Mouse (Mus musculus) bone marrow macrophage, adult 2 months (primary cell): ENCODE data around the gene Hadhb. TPM values are rescaled to one million over a fixed set of nuclear protein-coding genes. Genes with fewer than 3 reads are reported as not detected.

Source experiments
- H3K27ac ChIP-seq: 2 replicates; pipeline ENCODE4 v1.5.1; 2012; ENCODE audit warnings: low read depth, low read length; ENCODE audit not compliant: insufficient read depth
- H3K4me1 ChIP-seq: 2 replicates; pipeline ENCODE4 v1.6.1; 2012; ENCODE audit warnings: low read length; ENCODE audit not compliant: control insufficient read depth, insufficient read depth
- H3K4me3 ChIP-seq: 2 replicates; pipeline ENCODE4 v1.5.1; 2012; ENCODE audit warnings: mild to moderate bottlenecking, low read length, moderate library complexity; ENCODE audit not compliant: insufficient read depth
- CTCF ChIP-seq: IDR thresholded peaks from 2 replicates; pipeline ENCODE4 v1.5.1; 2012; ENCODE audit warnings: low read depth, mild to moderate bottlenecking, low read length, moderate library complexity
- POLR2A ChIP-seq: IDR thresholded peaks from 2 replicates; pipeline ENCODE4 v1.6.1; 2012; ENCODE audit warnings: mild to moderate bottlenecking, low read depth, low read length, borderline replicate concordance
- polyA plus RNA-seq: library from polyadenylated mRNA; stranded (reverse); fragments of >200 nt; gene quantifications from 2 replicates; pipeline ENCODE4 v1.2.4, GENCODE M21; 2012; ENCODE audit not compliant: missing spikeins, insufficient read depth, insufficient read length

The Hadhb gene
- polyA plus RNA-seq, 1 experiment = 75.0 TPM

DNA sequence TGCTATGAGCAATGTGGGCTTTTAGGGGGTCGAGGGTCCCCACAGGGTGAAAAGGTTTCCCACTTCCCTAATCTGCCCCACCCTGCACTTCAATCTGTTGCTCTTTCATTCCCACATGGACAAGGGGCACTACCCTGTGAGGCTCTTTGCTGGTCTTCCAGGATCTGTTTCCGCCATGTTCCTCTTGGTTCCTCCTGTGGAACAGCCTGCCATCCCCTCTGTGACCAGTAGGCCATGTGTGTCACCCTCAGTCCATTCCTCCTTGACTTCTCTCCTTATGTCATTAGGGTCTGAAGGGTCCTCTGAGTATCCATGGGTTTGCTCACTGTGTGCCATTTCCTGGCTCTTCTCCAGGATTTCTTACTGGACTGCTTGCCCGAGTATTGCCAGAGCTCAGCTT is 43.3 kb upstream of the Hadhb start:
- TF ChIP-seq POLR2A (no peak), CTCF (no peak)
- no peak overlapping the region for H3K27ac ChIP-seq

DNA sequence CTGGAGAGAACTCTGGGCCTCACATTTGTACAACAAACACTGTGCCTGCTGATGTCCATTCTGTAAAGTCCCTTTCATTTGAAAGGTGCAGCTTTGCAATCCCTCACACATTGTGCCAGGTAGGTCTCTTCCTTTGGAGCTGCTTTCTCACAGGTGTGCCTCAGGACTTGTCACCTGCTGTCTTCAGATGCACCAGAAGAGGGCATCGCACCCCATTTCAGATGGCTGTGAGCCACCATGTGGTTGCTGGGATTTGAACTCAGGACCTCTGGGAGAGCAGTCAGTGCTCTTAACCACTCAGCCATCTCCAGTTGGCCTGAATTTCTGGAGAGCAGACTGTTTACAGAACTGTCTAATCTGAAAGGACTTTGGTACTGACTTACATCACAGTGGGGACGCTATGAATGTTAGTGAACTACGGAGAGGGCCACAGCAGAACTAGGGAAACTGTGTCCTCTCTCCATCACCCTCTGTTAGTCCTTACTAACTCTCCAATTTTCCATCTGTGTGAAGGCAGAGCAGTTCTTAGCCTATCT is 42.4 kb upstream of the Hadhb start:
- Histone ChIP-seq H3K4me3 (no peak overlapping the region), H3K27ac (no peak overlapping the region), H3K4me1 (no peaks in the 10 kb centered on the region)
- TF ChIP-seq POLR2A (no peak), CTCF (0 out of 2 replicates have a peak, but pooled peaks have one; percentile 24)

More for the DNA sequence above, 43.3 kb upstream of the Hadhb start:
- Histone ChIP-seq H3K4me3 (no peak overlapping the region), H3K4me1 (no peaks in the 10 kb centered on the region)

DNA sequence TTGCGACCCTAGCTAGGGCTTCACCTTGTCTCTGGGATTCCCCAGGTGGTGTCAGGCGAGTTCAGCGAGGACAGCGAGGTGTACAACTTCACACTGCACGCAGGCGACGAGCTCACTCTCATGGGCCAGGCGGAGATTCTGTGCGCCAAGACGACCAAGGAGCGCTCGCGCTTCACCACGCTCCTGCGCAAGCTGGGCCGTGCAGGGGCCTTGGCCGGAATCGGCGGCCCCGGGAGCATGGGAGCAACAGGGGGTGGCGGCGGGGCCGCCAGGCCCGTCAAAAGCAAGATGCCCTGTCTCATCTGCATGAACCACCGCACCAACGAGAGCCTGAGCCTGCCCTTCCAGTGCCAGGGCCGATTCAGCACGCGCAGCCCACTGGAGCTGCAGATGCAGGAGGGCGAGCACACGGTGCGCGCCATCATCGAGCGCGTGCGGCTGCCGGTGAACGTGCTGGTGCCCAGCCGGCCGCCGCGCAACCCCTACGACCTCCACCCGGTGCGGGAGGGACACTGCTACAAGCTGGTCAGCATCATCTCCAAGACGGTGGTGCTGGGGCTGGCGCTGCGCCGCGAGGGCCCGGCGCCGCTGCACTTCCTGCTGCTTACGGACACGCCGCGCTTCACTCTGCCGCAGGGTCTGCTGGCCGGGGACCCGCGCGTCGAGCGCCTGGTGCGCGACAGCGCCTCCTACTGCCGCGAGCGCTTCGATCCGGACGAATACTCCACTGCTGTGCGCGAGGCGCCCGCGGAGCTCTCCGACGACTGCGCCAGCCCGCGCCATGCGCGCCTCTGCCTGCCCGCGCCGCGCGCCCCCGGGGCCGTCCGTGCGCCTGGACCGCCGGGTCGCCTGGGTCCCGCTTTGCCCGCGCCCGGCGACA is 40.9 kb upstream of the Hadhb start:
- no peak for TF ChIP-seq POLR2A
- TF ChIP-seq CTCF = peak; percentile 46
- no peaks in the 10 kb centered on the region for H3K4me1 ChIP-seq
- peak overlapping the region; percentile 48 for H3K4me3 ChIP-seq
- no peak overlapping the region for H3K27ac ChIP-seq

DNA sequence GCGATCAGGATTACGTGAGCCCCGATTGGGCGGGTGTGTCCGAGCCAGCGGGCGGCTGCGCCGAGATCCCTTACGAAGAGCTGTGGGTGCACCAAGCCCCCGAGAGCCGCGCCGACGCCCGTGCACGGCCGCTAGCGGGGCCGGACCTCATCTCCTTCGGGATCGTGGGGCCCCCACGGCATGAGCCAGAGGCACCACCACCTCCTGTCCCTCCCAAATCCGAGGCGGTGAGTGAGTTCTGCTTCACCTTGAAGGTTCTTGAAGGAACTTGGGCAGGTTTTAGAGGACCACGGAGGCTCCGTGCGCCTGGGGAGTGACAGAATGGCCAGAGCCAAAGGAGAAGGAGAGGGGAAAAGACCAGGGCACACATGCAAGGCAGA is 40.3 kb upstream of the Hadhb start:
- peak overlapping the region; percentile 48 for H3K4me3 ChIP-seq
- H3K27ac ChIP-seq = no peak overlapping the region
- TF ChIP-seq POLR2A = no peak
- TF ChIP-seq CTCF = no peak

DNA sequence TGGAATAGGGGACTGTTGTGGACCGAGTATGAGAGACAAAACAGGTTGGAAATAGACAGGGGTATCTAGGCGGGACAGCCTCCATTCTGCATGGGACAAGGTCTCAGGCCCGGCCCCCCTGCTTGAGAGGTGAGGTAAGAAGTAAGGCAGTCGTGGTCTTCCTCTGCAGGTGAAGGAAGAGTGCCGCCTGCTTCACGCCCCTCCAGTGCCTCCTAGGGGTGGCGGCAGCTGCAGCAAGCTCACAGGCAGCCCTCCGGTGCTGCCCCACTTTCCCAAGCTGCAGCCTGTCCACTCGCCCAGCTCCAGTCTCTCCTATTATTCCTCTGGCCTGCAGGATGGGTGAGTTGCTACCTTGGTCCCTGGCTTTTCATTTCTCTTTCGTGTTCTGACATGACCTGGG is 39.3 kb upstream of the Hadhb start:
- TF ChIP-seq CTCF = no peak
- no peak for TF ChIP-seq POLR2A
- Histone ChIP-seq H3K4me3 (no peak overlapping the region), H3K27ac (no peak overlapping the region), H3K4me1 (no peaks in the 10 kb centered on the region)

More for the DNA sequence above, 40.3 kb upstream of the Hadhb start:
- no peaks in the 10 kb centered on the region for H3K4me1 ChIP-seq

DNA sequence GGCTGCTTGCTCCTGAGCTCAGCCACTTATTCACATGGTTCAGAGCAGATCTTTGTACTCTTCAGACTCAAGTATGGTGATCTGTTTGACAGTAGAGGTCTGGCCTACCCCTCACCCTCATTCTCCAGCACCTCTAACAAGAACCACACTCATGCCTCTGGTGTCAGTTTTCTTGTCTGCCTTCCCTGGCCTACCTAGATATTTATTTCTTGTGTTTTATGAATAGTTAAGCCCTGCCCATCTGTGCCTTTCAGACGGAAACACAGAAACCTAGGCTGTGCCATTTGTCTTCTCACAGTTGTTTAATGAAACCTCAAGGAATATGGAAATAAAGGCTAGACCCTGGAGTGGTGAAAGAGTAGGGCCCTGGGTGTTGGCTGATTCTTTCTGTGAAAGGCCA is 37.0 kb upstream of the Hadhb start:
- TF ChIP-seq POLR2A = no peak
- TF ChIP-seq CTCF = no peak
- no peak overlapping the region for H3K27ac ChIP-seq
- H3K4me3 ChIP-seq = no peak overlapping the region
- no peaks in the 10 kb centered on the region for H3K4me1 ChIP-seq

DNA sequence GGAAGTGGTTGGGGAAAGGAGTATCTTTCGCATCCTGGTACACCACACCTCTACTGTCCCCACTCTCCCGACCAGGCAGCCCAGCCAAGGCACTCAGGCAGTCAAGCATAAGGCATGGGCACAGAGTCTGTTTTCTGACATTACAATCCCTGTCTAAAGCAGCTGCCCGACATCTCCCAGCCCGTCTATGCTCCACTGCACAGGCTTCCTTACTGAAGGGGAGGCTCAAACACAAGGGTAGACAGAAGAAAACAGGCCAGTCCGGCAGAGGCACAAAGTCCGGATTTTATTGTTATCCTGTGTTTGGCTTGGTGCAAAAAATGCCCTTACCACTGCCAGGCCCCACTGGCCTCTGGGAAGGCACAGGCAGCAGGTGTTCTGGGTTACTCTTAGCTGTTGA is 35.9 kb upstream of the Hadhb start:
- TF ChIP-seq POLR2A = no peak
- TF ChIP-seq CTCF = no peak

DNA sequence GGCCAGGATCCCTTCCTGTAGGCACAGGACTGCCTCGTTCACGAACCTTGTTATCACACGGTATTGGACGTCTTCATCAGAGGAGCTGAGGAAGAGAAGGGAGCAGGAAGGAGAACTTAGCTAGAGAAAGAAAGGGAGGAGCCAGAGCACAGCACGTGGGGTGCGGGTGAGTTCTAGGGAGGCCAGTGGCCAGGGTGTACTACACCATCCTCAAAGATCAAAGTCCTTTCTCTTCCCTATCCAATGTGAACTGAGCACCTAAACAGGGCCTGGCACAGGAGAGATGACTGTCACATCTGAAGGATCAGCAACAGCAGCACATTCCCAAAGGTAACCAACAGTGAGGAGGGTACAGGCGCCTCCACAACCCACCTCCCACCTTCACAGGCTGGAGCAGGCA is 34.9 kb upstream of the Hadhb start:
- no peak for TF ChIP-seq CTCF
- TF ChIP-seq POLR2A = no peak
- H3K4me1 ChIP-seq = no peaks in the 10 kb centered on the region
- H3K27ac ChIP-seq = no peak overlapping the region
- H3K4me3 ChIP-seq = no peak overlapping the region

More for the DNA sequence above, 35.9 kb upstream of the Hadhb start:
- Histone ChIP-seq H3K4me3 (no peak overlapping the region), H3K4me1 (no peaks in the 10 kb centered on the region), H3K27ac (no peak overlapping the region)

DNA sequence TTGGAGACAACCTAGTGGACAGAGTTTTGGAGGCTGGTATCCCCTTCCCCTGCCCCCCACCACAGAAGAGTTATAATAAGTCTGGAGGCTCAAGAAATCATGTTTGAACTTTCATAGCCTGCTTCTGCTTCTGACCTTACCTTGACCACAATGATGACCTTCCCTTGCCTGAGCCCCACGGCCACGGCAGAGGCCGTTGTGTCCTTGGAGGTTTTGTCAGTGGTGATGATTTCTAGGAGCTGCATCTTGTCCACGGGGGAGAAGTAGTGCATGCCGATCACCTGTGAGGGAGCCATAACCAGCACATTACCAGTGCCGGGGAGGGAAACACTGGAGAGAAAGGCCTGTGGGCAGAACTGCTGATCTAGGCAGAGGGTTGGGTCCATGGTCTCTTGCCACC is 32.6 kb upstream of the Hadhb start:
- H3K4me1 ChIP-seq = peaks cover 4% of the 10 kb centered on the region; the same call in 1 of the 2 replicates
- TF ChIP-seq CTCF = no peak
- no peak for TF ChIP-seq POLR2A
- H3K27ac ChIP-seq = no peak overlapping the region
- H3K4me3 ChIP-seq = no peak overlapping the region

DNA sequence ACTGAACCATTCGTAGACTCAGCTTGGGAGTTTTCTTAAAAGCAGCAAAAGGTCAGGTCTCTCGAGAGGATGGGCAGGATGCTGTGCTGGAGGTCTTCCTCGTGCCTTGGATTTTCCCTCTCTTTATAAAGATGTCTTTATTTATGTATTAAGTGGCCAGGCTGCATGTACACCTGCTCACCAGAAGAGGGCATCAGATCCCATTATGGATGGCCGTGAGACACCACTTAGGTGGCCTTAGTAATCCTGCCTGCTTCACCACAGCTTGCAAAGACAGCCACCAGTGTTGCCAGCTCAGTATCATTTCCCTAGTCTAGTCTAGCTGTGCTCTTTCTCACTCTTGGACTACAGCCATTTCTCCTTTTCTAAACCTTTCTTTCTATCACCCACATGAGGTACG is 29.5 kb upstream of the Hadhb start:
- Histone ChIP-seq H3K4me3 (no peak overlapping the region), H3K27ac (no peak overlapping the region), H3K4me1 (peaks cover 4% of the 10 kb centered on the region; the same call in 1 of the 2 replicates)
- no peak for TF ChIP-seq POLR2A
- peak; percentile 78 for TF ChIP-seq CTCF
